Comparison of ENCODE assay signal across 31 mouse cellular contexts in genomic region chr12:73647686-73648085, GRCm38 (mm10).
DNase-seq lines count a peak whose midpoint lies in the region; ATAC-seq and TF ChIP-seq lines count a peak whose summit lies in the region.
"Had no signal": no experiment of that assay in that cellular context is flagged by ENCODE, and none has a peak within 500 bp of the region (broad histone marks: within the 10 kb centered on the region; RNA-seq: fewer than 3 reads in every experiment).

No protein-coding gene starts in this region.

- no peak overlapping the region for H3K27ac ChIP-seq in forebrain, postnatal 0 days (ENCODE audit: low read depth, low read length)
- H3K27ac ChIP-seq in forebrain, embryonic 13.5 days, result no peak overlapping the region
- H3K27ac ChIP-seq in embryonic facial prominence, embryonic 15.5 days (replicated peaks), result peak overlapping the region; percentile 30; the same call in 1 of the 2 replicates
- peak overlapping the region; percentile 25; the same call in 1 of the 2 replicates for H3K27ac ChIP-seq in small intestine, adult 2 months (ENCODE audit: insufficient read depth, low read depth, low read length)
- H3K27ac ChIP-seq: embryonic facial prominence, embryonic 13.5 days; forebrain, embryonic 12.5 days; heart, embryonic 13.5 days; hindbrain, embryonic 15.5 days; left cerebral cortex, adult 2 months; liver, embryonic 12.5 days; neural tube, embryonic 13.5 days had no signal

- TF ChIP-seq POLR2A in small intestine, adult 2 months (IDR thresholded peaks at IDR 0.05; ENCODE audit: low read depth, low read length), result no peak

- no peaks in the 10 kb centered on the region for H3K4me1 ChIP-seq in forebrain, postnatal 0 days (ENCODE audit: insufficient read depth)
- H3K4me1 ChIP-seq in forebrain, embryonic 13.5 days, result no peaks in the 10 kb centered on the region
- no peaks in the 10 kb centered on the region for H3K4me1 ChIP-seq in embryonic facial prominence, embryonic 15.5 days
- no peaks in the 10 kb centered on the region for H3K4me1 ChIP-seq in small intestine, adult 2 months (ENCODE audit: control insufficient read depth, insufficient read depth, insufficient read length, low read length)
- H3K4me1 ChIP-seq: embryonic facial prominence, embryonic 13.5 days; forebrain, embryonic 12.5 days; hindbrain, embryonic 15.5 days; liver, embryonic 12.5 days; neural tube, embryonic 13.5 days had no signal

- H3K4me3 ChIP-seq in forebrain, postnatal 0 days (ENCODE audit: low read depth, low read length), result no peak overlapping the region
- H3K4me3 ChIP-seq in forebrain, embryonic 13.5 days, result no peak overlapping the region
- no peak overlapping the region for H3K4me3 ChIP-seq in embryonic facial prominence, embryonic 15.5 days (replicated peaks)
- no peak overlapping the region for H3K4me3 ChIP-seq in small intestine, adult 2 months (ENCODE audit: low read depth, low read length)
- H3K4me3 ChIP-seq: embryonic facial prominence, embryonic 13.5 days; forebrain, embryonic 12.5 days; heart, embryonic 13.5 days; hindbrain, embryonic 15.5 days; left cerebral cortex, adult 2 months; liver, embryonic 12.5 days; neural tube, embryonic 13.5 days had no signal

- TF ChIP-seq CTCF in forebrain, postnatal 0 days (IDR thresholded peaks at IDR 0.05; ENCODE audit: low read depth), result no peak
- TF ChIP-seq CTCF in small intestine, adult 2 months (IDR thresholded peaks at IDR 0.05; ENCODE audit: extremely low read depth, insufficient read length, insufficient replicate concordance, low read depth, low read length), result no peak

- H3K4me2 ChIP-seq in forebrain, postnatal 0 days (ENCODE audit: low read depth), result no peak overlapping the region
- no peak overlapping the region for H3K4me2 ChIP-seq in forebrain, embryonic 13.5 days
- no peak overlapping the region for H3K4me2 ChIP-seq in embryonic facial prominence, embryonic 15.5 days (replicated peaks)
- H3K4me2 ChIP-seq: embryonic facial prominence, embryonic 13.5 days; forebrain, embryonic 12.5 days; heart, embryonic 13.5 days; hindbrain, embryonic 15.5 days; liver, embryonic 12.5 days; midbrain, embryonic 11.5 days; neural tube, embryonic 13.5 days had no signal

- no peak overlapping the region for H3K9ac ChIP-seq in forebrain, postnatal 0 days
- no peak overlapping the region for H3K9ac ChIP-seq in forebrain, embryonic 13.5 days
- no peak overlapping the region for H3K9ac ChIP-seq in embryonic facial prominence, embryonic 15.5 days
- H3K9ac ChIP-seq: embryonic facial prominence, embryonic 13.5 days; forebrain, embryonic 12.5 days; heart, embryonic 13.5 days; hindbrain, embryonic 15.5 days; liver, embryonic 12.5 days; liver, postnatal 0 days; neural tube, embryonic 13.5 days had no signal

- H3K9me3 ChIP-seq in forebrain, postnatal 0 days (ENCODE audit: low read length), result no peaks in the 10 kb centered on the region
- H3K9me3 ChIP-seq in forebrain, embryonic 13.5 days (replicated peaks), result no peaks in the 10 kb centered on the region
- no peaks in the 10 kb centered on the region for H3K9me3 ChIP-seq in embryonic facial prominence, embryonic 15.5 days (replicated peaks)
- H3K9me3 ChIP-seq: embryonic facial prominence, embryonic 13.5 days; forebrain, embryonic 12.5 days; heart, embryonic 13.5 days; hindbrain, embryonic 15.5 days; liver, embryonic 12.5 days; neural tube, embryonic 13.5 days had no signal

- WGBS in forebrain, postnatal 0 days, result 86% methylated on average over 2 of the region's 2 CpGs
- 92% methylated on average over 2 of the region's 2 CpGs for WGBS in forebrain, embryonic 13.5 days
- 65% methylated on average over 2 of the region's 2 CpGs for WGBS in embryonic facial prominence, embryonic 15.5 days
- 87% methylated on average over 2 of the region's 2 CpGs for WGBS in small intestine, adult 2 months

- no peak for DNase-seq in forebrain, postnatal 0 days
- DNase-seq in thymus, postnatal 25 days, result peak; percentile 22
- no peak for DNase-seq in thymus, postnatal 14 days
- DNase-seq in left cerebral cortex, adult 8-10 months (ENCODE audit: low spot score in 2 of 2), result no peak
- no peak for DNase-seq in left cerebral cortex, adult 11 months (ENCODE audit: low spot score)
- DNase-seq: adrenal gland, postnatal 10 days; cerebellum, adult 11 months; cerebellum, adult 9-10 months; cerebellum, postnatal 36 days; embryo, embryonic 11 days; gastrocnemius, postnatal 36 days; heart, adult 18-20 months; heart, postnatal 10 days; kidney, adult 8-10 months; kidney, postnatal 10 days; left cerebral cortex, postnatal 4 days; liver, postnatal 0 days; lung, postnatal 36 days had no signal

- H3K36me3 ChIP-seq in forebrain, postnatal 0 days (ENCODE audit: insufficient read depth), result no peaks in the 10 kb centered on the region
- no peaks in the 10 kb centered on the region for H3K36me3 ChIP-seq in forebrain, embryonic 13.5 days (ENCODE audit: poor library complexity, severe bottlenecking)
- H3K36me3 ChIP-seq in embryonic facial prominence, embryonic 15.5 days, result no peaks in the 10 kb centered on the region
- no peaks in the 10 kb centered on the region for H3K36me3 ChIP-seq in small intestine, adult 2 months (ENCODE audit: control insufficient read depth, insufficient read depth, low read length)
- H3K36me3 ChIP-seq: embryonic facial prominence, embryonic 13.5 days; forebrain, embryonic 12.5 days; heart, embryonic 13.5 days; hindbrain, embryonic 15.5 days; liver, embryonic 12.5 days; neural tube, embryonic 13.5 days had no signal

- no peaks in the 10 kb centered on the region for H3K27me3 ChIP-seq in forebrain, postnatal 0 days (ENCODE audit: insufficient read depth, low read length)
- no peaks in the 10 kb centered on the region for H3K27me3 ChIP-seq in forebrain, embryonic 13.5 days
- no peaks in the 10 kb centered on the region for H3K27me3 ChIP-seq in embryonic facial prominence, embryonic 15.5 days
- no peaks in the 10 kb centered on the region for H3K27me3 ChIP-seq in small intestine, adult 2 months (ENCODE audit: control insufficient read depth, insufficient read depth, low read length)
- H3K27me3 ChIP-seq: embryonic facial prominence, embryonic 13.5 days; forebrain, embryonic 12.5 days; heart, embryonic 13.5 days; hindbrain, embryonic 15.5 days; liver, embryonic 12.5 days; neural tube, embryonic 13.5 days had no signal

- ATAC-seq in forebrain, postnatal 0 days, result peak; percentile 32; the same call in 1 of the 2 replicates
- no peak for ATAC-seq in forebrain, embryonic 13.5 days
- ATAC-seq in embryonic facial prominence, embryonic 15.5 days (ENCODE audit: insufficient number of reproducible peaks, low FRiP score, low TSS enrichment, low read depth), result no peak
- ATAC-seq: intestine, embryonic 16.5 days; liver, embryonic 12.5 days; liver, postnatal 0 days; midbrain, embryonic 16.5 days had no signal

Comparison
In these comparisons a context has a peak if more than half of its experiments do, and no peak if none do; other contexts are left out.
1. H3K27ac ChIP-seq: peak in embryonic facial prominence, embryonic 15.5 days (single experiment) and small intestine, adult 2 months (single experiment); none in forebrain, postnatal 0 days (single experiment) and forebrain, embryonic 13.5 days (single experiment).